Mouse (Mus musculus) midbrain, embryonic 10.5 days (tissue): ENCODE measurements around the gene Vmn1r81. TPM values are rescaled to one million over a fixed set of nuclear protein-coding genes. Genes with fewer than 3 reads are reported as not detected.

ENCODE experiments used
- DNase-seq: peaks from one replicate; pipeline ENCODE4 v3.0.0-alpha.2; 2017; ENCODE audit warnings: low spot score
- H3K27ac ChIP-seq: fragments of 300-500 bp; sonication (generic); replicated peaks from 2 replicates; pipeline ENCODE4 v1.5.1; 2016; ENCODE audit warnings: mild to moderate bottlenecking
- H3K27me3 ChIP-seq: fragments of 300-500 bp; sonication (generic); 2 replicates; pipeline ENCODE4 v1.6.1; 2016; ENCODE audit warnings: low read depth, mild to moderate bottlenecking; ENCODE audit not compliant: poor library complexity, severe bottlenecking
- H3K36me3 ChIP-seq: fragments of 300-500 bp; sonication (generic); 2 replicates; pipeline ENCODE4 v1.6.1; 2016; ENCODE audit warnings: mild to moderate bottlenecking, moderate library complexity
- H3K4me1 ChIP-seq: fragments of 300-500 bp; sonication (generic); 2 replicates; pipeline ENCODE4 v1.6.1; 2016
- H3K4me3 ChIP-seq: fragments of 300-500 bp; sonication (generic); 2 replicates; pipeline ENCODE4 v1.5.1; 2016; ENCODE audit warnings: mild to moderate bottlenecking, moderate library complexity
- H3K9me3 ChIP-seq: fragments of 300-500 bp; sonication (generic); replicated peaks from 2 replicates; pipeline ENCODE4 v1.6.1; 2016; ENCODE audit warnings: mild to moderate bottlenecking
- WGBS: fragments of 180-500 bp; shearing (Covaris S2); methylation state at CpG from one replicate; pipeline ENCODE4 v1.1.7; 2016; 5-methylcytosine and 5-hydroxymethylcytosine counted together
- polyA plus RNA-seq: library from polyadenylated mRNA; unstranded; fragments of >200 nt; fragmentation: Nextera tagmentation; extraction: Ambion mirVana; gene quantifications from 2 replicates; pipeline ENCODE4 v1.2.1, GENCODE M21; 2016

Vmn1r81 gene
- not detected in 2 replicates for polyA plus RNA-seq

- DNase-seq = no peak
- Histone ChIP-seq H3K9me3 (peaks cover 33% of the 10 kb centered on the region), H3K27me3 (no peaks in the 10 kb centered on the region), H3K4me1 (no peaks in the 10 kb centered on the region), H3K27ac (no peak within 1 kb of the TSS), H3K4me3 (no peak within 1 kb of the TSS), H3K36me3 (no peaks in the 10 kb centered on the region)
- 82% methylated on average over 1 of the region's 1 CpGs for WGBS
These were observed at the start of gene Vmn1r81 for GRCm38 (mm10) chr7:12268169-12268568. TSS of gene Vmn1r81 (minus strand) at chr7:12268269.

GRCm38 (mm10) chr7:12300130-12300529, 32.1 kb upstream of the Vmn1r81 start, which contains the start of gene Vmn1r82:
TSS of gene Vmn1r82 (plus strand) at chr7:12300430.
- DNase-seq = no peak

GRCm38 (mm10) chr7:12204141-12204540, 63.9 kb downstream of the Vmn1r81 start:
- DNase-seq = no peak
- no peaks in the 10 kb centered on the region for H3K4me1 ChIP-seq
- peaks cover 22% of the 10 kb centered on the region for H3K9me3 ChIP-seq
- H3K36me3 ChIP-seq = no peaks in the 10 kb centered on the region
- no peaks in the 10 kb centered on the region for H3K27me3 ChIP-seq
- no peak overlapping the region for H3K4me3 ChIP-seq
- WGBS = 63% methylated on average over 2 of the region's 2 CpGs
- no peak overlapping the region for H3K27ac ChIP-seq

More at GRCm38 (mm10) chr7:12300130-12300529, 32.1 kb upstream of the Vmn1r81 start, which contains the start of gene Vmn1r82:
- WGBS = 62% methylated on average over 2 of the region's 2 CpGs
- Histone ChIP-seq H3K27ac (no peak within 1 kb of the TSS), H3K27me3 (no peaks in the 10 kb centered on the region), H3K36me3 (no peaks in the 10 kb centered on the region), H3K9me3 (peaks cover 50% of the 10 kb centered on the region), H3K4me1 (no peaks in the 10 kb centered on the region), H3K4me3 (no peak within 1 kb of the TSS)

Other genes with a start within 250 kb of the Vmn1r81 start
- gene Vmn1r77, start 231.5 kb downstream of the Vmn1r81 start, polyA plus RNA-seq = not detected in 2 replicates
- gene Vmn1r78, start 118.0 kb downstream of the Vmn1r81 start, polyA plus RNA-seq = not detected in 2 replicates
- gene Vmn1r79, start 97.0 kb downstream of the Vmn1r81 start, polyA plus RNA-seq = not detected in 2 replicates
- gene Vmn1r80, start 79.0 kb downstream of the Vmn1r81 start, polyA plus RNA-seq = not detected in 2 replicates
- gene Vmn1r82, start 32.2 kb upstream of the Vmn1r81 start, polyA plus RNA-seq = not detected in 2 replicates
- not detected in 2 replicates for gene Vmn1r83, start 61.2 kb upstream of the Vmn1r81 start, polyA plus RNA-seq
- not detected in 2 replicates for gene Vmn1r84, start 101.0 kb upstream of the Vmn1r81 start, polyA plus RNA-seq
- gene Zfp551, start 154.5 kb upstream of the Vmn1r81 start, polyA plus RNA-seq = 2.5 and 3.9 TPM in 2 replicates
- gene Zfp606, start 210.0 kb upstream of the Vmn1r81 start, polyA plus RNA-seq = 35.0 and 41.6 TPM in 2 replicates
- gene 2900092C05Rik, start 244.2 kb upstream of the Vmn1r81 start, polyA plus RNA-seq = not detected in 2 replicates